Comparison of ENCODE assay signal across 17 mouse cellular contexts in the genomic region with DNA sequence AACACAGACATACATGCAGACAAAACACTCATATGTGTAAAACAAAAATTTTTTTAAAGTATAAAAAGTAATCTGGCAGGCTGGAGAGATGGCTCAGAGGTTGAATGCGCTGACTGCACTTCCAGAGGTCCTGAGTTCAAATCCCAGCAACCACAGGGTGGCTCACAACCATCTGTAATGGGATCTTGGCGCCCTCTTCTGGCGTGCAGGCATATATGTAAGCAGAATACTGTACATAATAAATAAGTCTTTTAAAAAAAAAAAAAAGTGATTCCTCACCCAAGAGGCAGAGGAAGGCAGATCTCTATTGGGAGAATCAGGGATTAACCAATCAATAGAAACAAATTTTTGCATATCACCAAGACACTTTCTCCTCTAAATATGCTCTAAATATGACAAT. TPM values are rescaled to one million over a fixed set of nuclear protein-coding genes. Genes with fewer than 3 reads are reported as not detected.
DNase-seq lines count a peak whose midpoint lies in the region; ATAC-seq and TF ChIP-seq lines count a peak whose summit lies in the region.
"Had no signal": no experiment of that assay in that cellular context is flagged by ENCODE, and none has a peak within 500 bp of the region (broad histone marks: within the 10 kb centered on the region; RNA-seq: fewer than 3 reads in every experiment).

No protein-coding gene starts in this region.

- H3K4me2 ChIP-seq in intestine, postnatal 0 days (replicated peaks; ENCODE audit: low read depth), result no peak overlapping the region
- no peak overlapping the region for H3K4me2 ChIP-seq in intestine, embryonic 16.5 days (ENCODE audit: low read depth, low read length)
- H3K4me2 ChIP-seq in forebrain, postnatal 0 days (ENCODE audit: low read depth), result no peak overlapping the region
- H3K4me2 ChIP-seq: kidney, embryonic 15.5 days; neural tube, embryonic 12.5 days had no signal

- TF ChIP-seq CTCF in intestine, postnatal 0 days (IDR thresholded peaks at IDR 0.05; ENCODE audit: low read depth), result peak; percentile 49
- no peak for TF ChIP-seq CTCF in forebrain, postnatal 0 days (IDR thresholded peaks at IDR 0.05; ENCODE audit: low read depth)

- no peaks in the 10 kb centered on the region for H3K4me1 ChIP-seq in intestine, postnatal 0 days (replicated peaks; ENCODE audit: control insufficient read depth, insufficient read depth, low read length)
- H3K4me1 ChIP-seq in intestine, embryonic 16.5 days (ENCODE audit: control insufficient read depth, insufficient read depth, low read length), result no peaks in the 10 kb centered on the region
- H3K4me1 ChIP-seq in ES-E14 (ENCODE audit: control insufficient read depth in 2 of 2, insufficient read depth in 2 of 2, low read length in 2 of 2, poor library complexity in 1 of 2), result peaks cover 4% of the 10 kb centered on the region in 2 experiments; a peak in 3 of 4 replicates
- H3K4me1 ChIP-seq in forebrain, postnatal 0 days (ENCODE audit: insufficient read depth), result no peaks in the 10 kb centered on the region
- H3K4me1 ChIP-seq: kidney, embryonic 15.5 days; neural tube, embryonic 12.5 days had no signal

- DNase-seq in lung, postnatal 36 days, result peak; percentile 31
- no peak for DNase-seq in lung, postnatal 14 days
- no peak for DNase-seq in ES-E14 (ENCODE audit: low read depth, low spot score)
- DNase-seq in splenic B cell, adult 2 months (ENCODE audit: low read depth, low spot score), result peak; percentile 59
- no peak for DNase-seq in forebrain, postnatal 0 days
- no peak for DNase-seq in right cerebral cortex, postnatal 36 days (ENCODE audit: low spot score in 2 of 2)
- DNase-seq: adrenal gland, postnatal 36 days; cerebellum, adult 18-20 months; lung, adult 18-20 months had no signal

- H3K9ac ChIP-seq in intestine, postnatal 0 days (ENCODE audit: low read depth, low read length), result no peak overlapping the region
- no peak overlapping the region for H3K9ac ChIP-seq in intestine, embryonic 16.5 days (ENCODE audit: low read depth, low read length)
- no peak overlapping the region for H3K9ac ChIP-seq in ES-E14 (ENCODE audit: insufficient read depth, low read depth, low read length, poor library complexity, severe bottlenecking)
- H3K9ac ChIP-seq in forebrain, postnatal 0 days, result no peak overlapping the region
- H3K9ac ChIP-seq: kidney, embryonic 15.5 days; neural tube, embryonic 12.5 days had no signal

- WGBS in intestine, postnatal 0 days, result 77% methylated on average over 3 of the region's 3 CpGs
- 69% methylated on average over 3 of the region's 3 CpGs for WGBS in intestine, embryonic 16.5 days
- 79% methylated on average over 3 of the region's 3 CpGs for WGBS in forebrain, postnatal 0 days

- H3K4me3 ChIP-seq in intestine, postnatal 0 days (ENCODE audit: low read depth, low read length), result no peak overlapping the region
- H3K4me3 ChIP-seq in intestine, embryonic 16.5 days (ENCODE audit: low read length), result no peak overlapping the region
- no peak overlapping the region for H3K4me3 ChIP-seq in ES-E14 (ENCODE audit: insufficient read depth in 1 of 2, low read depth in 1 of 2, low read length in 2 of 2, poor library complexity in 1 of 2, severe bottlenecking in 1 of 2)
- no peak overlapping the region for H3K4me3 ChIP-seq in forebrain, postnatal 0 days (ENCODE audit: low read depth, low read length)
- H3K4me3 ChIP-seq: heart, embryonic 10.5 days; kidney, embryonic 15.5 days; midbrain, embryonic 10.5 days; neural tube, embryonic 12.5 days had no signal

- H3K27me3 ChIP-seq in intestine, postnatal 0 days (replicated peaks; ENCODE audit: control insufficient read depth, insufficient read depth, low read length), result no peaks in the 10 kb centered on the region
- H3K27me3 ChIP-seq in intestine, embryonic 16.5 days (replicated peaks; ENCODE audit: control insufficient read depth, insufficient read depth, low read length), result no peaks in the 10 kb centered on the region
- no peaks in the 10 kb centered on the region for H3K27me3 ChIP-seq in splenic B cell, adult 2 months (ENCODE audit: control insufficient read depth, insufficient read depth, low read length, poor library complexity, severe bottlenecking)
- no peaks in the 10 kb centered on the region for H3K27me3 ChIP-seq in forebrain, postnatal 0 days (ENCODE audit: insufficient read depth, low read length)
- H3K27me3 ChIP-seq: kidney, embryonic 15.5 days; neural tube, embryonic 12.5 days had no signal

- H3K36me3 ChIP-seq in intestine, postnatal 0 days (ENCODE audit: control insufficient read depth, insufficient read depth), result peaks cover 37% of the 10 kb centered on the region; the same call in 1 of the 2 replicates
- H3K36me3 ChIP-seq in intestine, embryonic 16.5 days (ENCODE audit: control insufficient read depth, insufficient read depth, low read length), result peaks cover 13% of the 10 kb centered on the region; the same call in 1 of the 2 replicates
- peaks cover 2% of the 10 kb centered on the region; the same call in 1 of the 2 replicates for H3K36me3 ChIP-seq in ES-E14 (ENCODE audit: control insufficient read depth, insufficient read depth, low read length, poor library complexity, severe bottlenecking)
- H3K36me3 ChIP-seq in splenic B cell, adult 2 months (ENCODE audit: control insufficient read depth, insufficient read depth, low read length, poor library complexity, severe bottlenecking), result peaks cover 13% of the 10 kb centered on the region
- peaks cover 13% of the 10 kb centered on the region for H3K36me3 ChIP-seq in forebrain, postnatal 0 days (ENCODE audit: insufficient read depth)

- H3K27ac ChIP-seq in intestine, postnatal 0 days (ENCODE audit: low read depth, low read length), result no peak overlapping the region
- no peak overlapping the region for H3K27ac ChIP-seq in intestine, embryonic 16.5 days (ENCODE audit: low read length)
- H3K27ac ChIP-seq in ES-E14 (ENCODE audit: insufficient read depth, low read depth, low read length, poor library complexity, severe bottlenecking), result no peak overlapping the region
- no peak overlapping the region for H3K27ac ChIP-seq in forebrain, postnatal 0 days (ENCODE audit: low read depth, low read length)
- H3K27ac ChIP-seq: heart, embryonic 10.5 days; kidney, embryonic 15.5 days; midbrain, embryonic 10.5 days; neural tube, embryonic 12.5 days had no signal

- no peak for ATAC-seq in intestine, postnatal 0 days
- no peak for ATAC-seq in intestine, embryonic 16.5 days
- no peak for ATAC-seq in forebrain, postnatal 0 days

- in situ Hi-C loops in ES-E14 (cut with MboI; ENCODE audit: low sequenced_read_pairs in 2 of 2, unreplicated experiment in 2 of 2), result no loop called here

- no peaks in the 10 kb centered on the region for H3K9me3 ChIP-seq in intestine, postnatal 0 days (ENCODE audit: control insufficient read depth)
- H3K9me3 ChIP-seq in intestine, embryonic 16.5 days (ENCODE audit: control insufficient read depth, low read length), result no peaks in the 10 kb centered on the region
- no peaks in the 10 kb centered on the region for H3K9me3 ChIP-seq in ES-E14 (ENCODE audit: control insufficient read depth, insufficient read depth, low read depth, low read length)
- H3K9me3 ChIP-seq in forebrain, postnatal 0 days (ENCODE audit: low read length), result no peaks in the 10 kb centered on the region
- H3K9me3 ChIP-seq: heart, embryonic 10.5 days; kidney, embryonic 15.5 days; midbrain, embryonic 10.5 days; neural tube, embryonic 12.5 days had no signal

TF ChIP-seq in ES-E14, 5 proteins besides CTCF, POLR2A, EP300 and RAD21:
- peak; percentile 90 for TF ChIP-seq ZNF384 (IDR thresholded peaks at IDR 0.05; ENCODE audit: low read depth, low read length)
- TF ChIP-seq CHD2 (IDR thresholded peaks at IDR 0.05; ENCODE audit: low read depth, low read length), result no peak

RNA-seq across cellular contexts. Expression of a gene that starts 7.9 kb away (rescaled TPM):
- 67.0 and 67.3 TPM in 2 replicates for polyA plus RNA-seq in intestine, postnatal 0 days (2015; fragmentation: Nextera tagmentation; extraction: Ambion mirVana)
- 92.2 and 94.6 TPM in 2 replicates for polyA plus RNA-seq in intestine, embryonic 16.5 days (2015; fragmentation: Nextera tagmentation; extraction: Ambion mirVana)
- 36.6 and 54.7 TPM in 2 replicates for total RNA-seq in ES-E14 (2012; rRNA removed)
- 46.5 and 48.3 TPM in 2 replicates for total RNA-seq in forebrain, postnatal 0 days (2014; rRNA removed)
- polyA plus RNA-seq in forebrain, postnatal 0 days (2015; fragmentation: Nextera tagmentation; extraction: Ambion mirVana), result 55.0 and 58.4 TPM in 2 replicates

RNA-seq across cellular contexts. Expression of a gene that starts 14.1 kb away (rescaled TPM):
- 0.07 TPM in 1 of 2 replicates, not detected in the other for polyA plus RNA-seq in intestine, postnatal 0 days (2015; fragmentation: Nextera tagmentation; extraction: Ambion mirVana)
- polyA plus RNA-seq in intestine, embryonic 16.5 days (2015; fragmentation: Nextera tagmentation; extraction: Ambion mirVana), result not detected in 2 replicates
- 0.11 and 0.22 TPM in 2 replicates for total RNA-seq in ES-E14 (2012; rRNA removed)
- total RNA-seq in forebrain, postnatal 0 days (2014; rRNA removed), result 36.3 and 49.6 TPM in 2 replicates
- 2.2 TPM in 2 replicates for polyA plus RNA-seq in forebrain, postnatal 0 days (2015; fragmentation: Nextera tagmentation; extraction: Ambion mirVana)
- polyA plus RNA-seq: heart, embryonic 10.5 days had no signal

RNA-seq across cellular contexts. Expression of a gene that starts 33.8 kb away (rescaled TPM):
- polyA plus RNA-seq in intestine, postnatal 0 days (2015; fragmentation: Nextera tagmentation; extraction: Ambion mirVana), result not detected in 2 replicates
- polyA plus RNA-seq in intestine, embryonic 16.5 days (2015; fragmentation: Nextera tagmentation; extraction: Ambion mirVana), result not detected in 2 replicates
- not detected in 2 replicates for total RNA-seq in ES-E14 (2012; rRNA removed)
- not detected in 2 replicates for total RNA-seq in forebrain, postnatal 0 days (2014; rRNA removed)
- 0.33 and 0.35 TPM in 2 replicates for polyA plus RNA-seq in forebrain, postnatal 0 days (2015; fragmentation: Nextera tagmentation; extraction: Ambion mirVana)
- total RNA-seq: adrenal gland, postnatal 36 days; hematopoietic stem cell, adult 5-6 weeks; left cerebral cortex, postnatal 10 days had no signal
- polyA plus RNA-seq: heart, embryonic 10.5 days had no signal

RNA-seq across cellular contexts. Expression of a gene that starts 45.5 kb away (rescaled TPM):
- polyA plus RNA-seq in intestine, postnatal 0 days (2015; fragmentation: Nextera tagmentation; extraction: Ambion mirVana), result 0.08 TPM in 1 of 2 replicates, not detected in the other
- 0.09 TPM in 1 of 2 replicates, not detected in the other for polyA plus RNA-seq in intestine, embryonic 16.5 days (2015; fragmentation: Nextera tagmentation; extraction: Ambion mirVana)
- total RNA-seq in ES-E14 (2012; rRNA removed), result 1.1 and 1.3 TPM in 2 replicates
- 0.31 and 1.1 TPM in 2 replicates for total RNA-seq in forebrain, postnatal 0 days (2014; rRNA removed)
- not detected in 2 replicates for polyA plus RNA-seq in forebrain, postnatal 0 days (2015; fragmentation: Nextera tagmentation; extraction: Ambion mirVana)

RNA-seq across cellular contexts. Expression of a gene that starts 47.6 kb away (rescaled TPM):
- 5.3 and 6.5 TPM in 2 replicates for polyA plus RNA-seq in intestine, postnatal 0 days (2015; fragmentation: Nextera tagmentation; extraction: Ambion mirVana)
- polyA plus RNA-seq in intestine, embryonic 16.5 days (2015; fragmentation: Nextera tagmentation; extraction: Ambion mirVana), result 7.7 and 7.9 TPM in 2 replicates
- 30.7 and 35.9 TPM in 2 replicates for total RNA-seq in ES-E14 (2012; rRNA removed)
- total RNA-seq in forebrain, postnatal 0 days (2014; rRNA removed), result 22.7 and 25.8 TPM in 2 replicates
- 2.9 and 6.2 TPM in 2 replicates for polyA plus RNA-seq in forebrain, postnatal 0 days (2015; fragmentation: Nextera tagmentation; extraction: Ambion mirVana)

Comparison
In these comparisons a context has a peak if more than half of its experiments do, and no peak if none do; other contexts are left out.
1. DNase-seq: peak in lung, postnatal 36 days (single experiment) and splenic B cell, adult 2 months (single experiment); none in lung, postnatal 14 days (single experiment), ES-E14 (single experiment), forebrain, postnatal 0 days (single experiment) and right cerebral cortex, postnatal 36 days (0 of 2).